Mouse (Mus musculus) lung, adult 2 months (tissue): ENCODE data around the gene Nkx2-5.

ENCODE experiments used
- CTCF ChIP-seq: fragments of 200-500 bp; IDR thresholded peaks from 2 replicates; pipeline ENCODE4 v1.5.1; 2011; ENCODE audit warnings: mild to moderate bottlenecking, low read length, control low read depth; ENCODE audit not compliant: insufficient read depth
- POLR2A ChIP-seq: fragments of 200-500 bp; IDR thresholded peaks from 2 replicates; pipeline ENCODE4 v1.6.1; 2011; ENCODE audit warnings: low read depth, mild to moderate bottlenecking, control low read depth, low read length, borderline replicate concordance; ENCODE audit errors: extremely low read depth

GRCm38 (mm10) chr17:26849106-26849745 lies 4.4 kb upstream of the Nkx2-5 start:
- TF ChIP-seq CTCF (no peak), POLR2A (no peak)
